Mouse (Mus musculus) MEL (cell line): ENCODE results near the gene Cnot3. TPM values are rescaled to one million over a fixed set of nuclear protein-coding genes. Genes with fewer than 3 reads are reported as not detected.

ENCODE experiments used
- DNase-seq: peaks from one replicate; pipeline ENCODE4 v3.0.0; 2011; ENCODE audit warnings: low read depth, low spot score
- H3K27ac ChIP-seq: 2 replicates; pipeline ENCODE4 v1.5.1; 2012; ENCODE audit warnings: low read depth, mild to moderate bottlenecking, control low read depth, low read length, moderate library complexity; ENCODE audit not compliant: control insufficient read depth
- H3K27me3 ChIP-seq, 2 experiments: fragments of 150-350 bp in 1 of 2; sonication (generic) in 1 of 2; 2 replicates each; pipeline ENCODE4 v1.6.1; 2012; ENCODE audit warnings: low read length in 2 of 2, mild to moderate bottlenecking in 2 of 2, improper control_type of control experiment in 1 of 2, moderate library complexity in 1 of 2; ENCODE audit not compliant: insufficient read depth in 2 of 2, control insufficient read depth in 1 of 2
- H3K36me3 ChIP-seq, 2 experiments: 2 replicates each; pipeline ENCODE4 v1.6.1; 2012 to 2014; ENCODE audit warnings: low read length in 2 of 2, improper control_type of control experiment in 1 of 2, inconsistent platforms in 1 of 2, mild to moderate bottlenecking in 1 of 2; ENCODE audit not compliant: insufficient read depth in 2 of 2, control insufficient read depth in 1 of 2
- H3K4me1 ChIP-seq, 2 experiments: fragments of 150-350 bp in 1 of 2; sonication (generic) in 1 of 2; 2 replicates each; pipeline ENCODE4 v1.6.1; 2012; ENCODE audit warnings: low read length in 2 of 2, improper control_type of control experiment in 1 of 2, mild to moderate bottlenecking in 1 of 2; ENCODE audit not compliant: insufficient read depth in 2 of 2, control insufficient read depth in 1 of 2
- H3K4me3 ChIP-seq, 2 experiments: fragments of 150-350 bp in 1 of 2; sonication (generic) in 1 of 2; 2 replicates each; pipeline ENCODE4 v1.5.1; 2012; ENCODE audit warnings: low read depth in 2 of 2, low read length in 2 of 2, mild to moderate bottlenecking in 2 of 2, moderate library complexity in 2 of 2, control low read depth in 1 of 2, improper control_type of control experiment in 1 of 2; ENCODE audit not compliant: control insufficient read depth in 1 of 2, insufficient read depth in 1 of 2
- H3K79me2 ChIP-seq: 2 replicates; pipeline ENCODE4 v1.6.1; 2012; ENCODE audit warnings: mild to moderate bottlenecking, low read length, moderate library complexity; ENCODE audit not compliant: control insufficient read depth, poor library complexity, insufficient read depth
- H3K9ac ChIP-seq: 2 replicates; pipeline ENCODE4 v1.6.1; 2012; ENCODE audit warnings: low read depth, mild to moderate bottlenecking, control low read depth, low read length, moderate library complexity; ENCODE audit not compliant: control insufficient read depth, poor library complexity, severe bottlenecking
- H3K9me3 ChIP-seq: fragments of 150-350 bp; sonication (generic); replicated peaks from 2 replicates; pipeline ENCODE4 v1.6.1; 2012; ENCODE audit warnings: mild to moderate bottlenecking, low read length, improper control_type of control experiment, moderate library complexity; ENCODE audit not compliant: insufficient read depth
- BHLHE40 ChIP-seq: IDR thresholded peaks from 2 replicates; pipeline ENCODE4 v1.6.1; 2012; ENCODE audit warnings: low read depth, mild to moderate bottlenecking, inconsistent platforms, low read length, improper control_type of control experiment, borderline replicate concordance
- CHD1 ChIP-seq: IDR thresholded peaks from 2 replicates; pipeline ENCODE4 v1.6.1; 2012; ENCODE audit warnings: low read depth, mild to moderate bottlenecking, inconsistent platforms, low read length, improper control_type of control experiment
- CHD2 ChIP-seq: IDR thresholded peaks from 2 replicates; pipeline ENCODE4 v1.6.1; 2011; ENCODE audit warnings: low read length, improper control_type of control experiment
- E2F4 ChIP-seq: IDR thresholded peaks from 2 replicates; pipeline ENCODE4 v1.6.1; 2011; ENCODE audit warnings: low read depth, low read length, improper control_type of control experiment, borderline replicate concordance
- ETS1 ChIP-seq: IDR thresholded peaks from 2 replicates; pipeline ENCODE4 v1.6.1; 2012; ENCODE audit warnings: low read depth, mild to moderate bottlenecking, inconsistent platforms, low read length, improper control_type of control experiment, moderate library complexity
- GABPA ChIP-seq: IDR thresholded peaks from 2 replicates; pipeline ENCODE4 v1.6.1; 2012; ENCODE audit warnings: low read depth, mild to moderate bottlenecking, inconsistent platforms, low read length, improper control_type of control experiment, moderate library complexity
- HCFC1 ChIP-seq: IDR thresholded peaks from 2 replicates; pipeline ENCODE4 v1.6.1; 2012; ENCODE audit warnings: low read depth, mild to moderate bottlenecking, inconsistent platforms, low read length, improper control_type of control experiment, moderate library complexity
- JUND ChIP-seq: IDR thresholded peaks from 2 replicates; pipeline ENCODE4 v1.6.1; 2011; ENCODE audit warnings: low read depth, mild to moderate bottlenecking, improper control_type of control experiment, low read length
- KAT2A ChIP-seq: conservative IDR thresholded peaks from 2 replicates; pipeline ENCODE4 v1.6.1; 2012; ENCODE audit warnings: low read depth, low read length, improper control_type of control experiment, inconsistent platforms
- MAFK ChIP-seq: IDR thresholded peaks from 2 replicates; pipeline ENCODE4 v1.6.1; 2011; ENCODE audit warnings: low read depth, mild to moderate bottlenecking, low read length, improper control_type of control experiment, borderline replicate concordance
- MAZ ChIP-seq: IDR thresholded peaks from 2 replicates; pipeline ENCODE4 v1.6.1; 2012; ENCODE audit warnings: low read depth, mild to moderate bottlenecking, inconsistent platforms, low read length, improper control_type of control experiment
- MEF2A ChIP-seq: IDR thresholded peaks from 2 replicates; pipeline ENCODE4 v1.6.1; 2014; ENCODE audit warnings: low read depth, mild to moderate bottlenecking, inconsistent platforms, low read length, improper control_type of control experiment; ENCODE audit not compliant: poor library complexity, insufficient replicate concordance, severe bottlenecking; ENCODE audit errors: extremely low read depth
- NELFE ChIP-seq: IDR thresholded peaks from 2 replicates; pipeline ENCODE4 v1.6.1; 2011; ENCODE audit warnings: low read depth, low read length, improper control_type of control experiment
- NRF1 ChIP-seq: IDR thresholded peaks from 2 replicates; pipeline ENCODE4 v1.6.1; 2014; ENCODE audit warnings: low read depth, mild to moderate bottlenecking, inconsistent platforms, low read length, improper control_type of control experiment, moderate library complexity; ENCODE audit not compliant: poor library complexity, insufficient read depth, severe bottlenecking
- POLR2AphosphoS5 ChIP-seq: IDR thresholded peaks from 2 replicates; pipeline ENCODE4 v1.6.1; 2012; ENCODE audit warnings: low read depth, borderline replicate concordance, mild to moderate bottlenecking, inconsistent platforms, low read length, moderate library complexity, mixed read lengths
- RCOR1 ChIP-seq: IDR thresholded peaks from 2 replicates; pipeline ENCODE4 v1.6.1; 2012; ENCODE audit warnings: low read depth, mild to moderate bottlenecking, inconsistent platforms, low read length, improper control_type of control experiment
- SMC3 ChIP-seq: IDR thresholded peaks from 2 replicates; pipeline ENCODE4 v1.6.1; 2011; ENCODE audit warnings: low read depth, low read length, improper control_type of control experiment
- TAL1 ChIP-seq: IDR thresholded peaks from 2 replicates; pipeline ENCODE4 v1.6.1; 2012; ENCODE audit warnings: mild to moderate bottlenecking, inconsistent platforms, low read length, moderate library complexity, mixed read lengths
- TBP ChIP-seq: IDR thresholded peaks from 2 replicates; pipeline ENCODE4 v1.8.0; 2011; ENCODE audit warnings: low read depth, low read length, improper control_type of control experiment
- USF1 ChIP-seq: IDR thresholded peaks from 2 replicates; pipeline ENCODE4 v1.6.1; 2014; ENCODE audit warnings: low read depth, mild to moderate bottlenecking, inconsistent platforms, low read length, improper control_type of control experiment, moderate library complexity
- USF2 ChIP-seq, 2 experiments: IDR thresholded peaks; 2 replicates each; pipeline ENCODE4 v1.6.1; 2011 to 2012; ENCODE audit warnings: improper control_type of control experiment in 2 of 2, low read length in 2 of 2, borderline replicate concordance in 1 of 2, inconsistent platforms in 1 of 2, low read depth in 1 of 2, mild to moderate bottlenecking in 1 of 2; ENCODE audit not compliant: insufficient read depth in 1 of 2
- ZKSCAN1 ChIP-seq: IDR thresholded peaks from 2 replicates; pipeline ENCODE4 v1.6.1; 2012; ENCODE audit warnings: low read depth, mild to moderate bottlenecking, inconsistent platforms, low read length, improper control_type of control experiment, moderate library complexity
- polyA plus RNA-seq, 2 experiments: library from polyadenylated mRNA; stranded (reverse) in 1 of 2; unstranded in 1 of 2; fragments of >175 nt in 1 of 2; fragments of >200 nt in 1 of 2; gene quantifications; 2 replicates each; pipeline versions ENCODE4 v1.2.1 to v1.2.4; 2012; ENCODE audit warnings: low replicate concordance in 2 of 2, low read depth in 1 of 2; ENCODE audit not compliant: insufficient read length in 2 of 2, insufficient read depth in 1 of 2, missing spikeins in 1 of 2
- total RNA-seq: library from RNA; depleted of rRNA; stranded (reverse); fragments of 300-350 nt; gene quantifications from 2 replicates; pipeline ENCODE4 v1.2.3, GENCODE M21; 2012

Gene Cnot3
- total and polyA plus RNA-seq, 3 experiments: 17.4 to 118 (median 86.6) TPM

GRCm38 (mm10) chr7:3609082-3609481 lies 36.0 kb upstream of the Cnot3 start:
- Histone ChIP-seq H3K4me1 (0 out of 4 replicates have a peak, but pooled peaks cover 0 to under 1% of the 10 kb centered on the region in 2 experiments), H3K9ac (no peak overlapping the region), H3K79me2 (no peaks in the 10 kb centered on the region), H3K36me3 (no peaks in the 10 kb centered on the region), H3K27ac (no peak overlapping the region), H3K4me3 (no peak overlapping the region), H3K9me3 (no peaks in the 10 kb centered on the region), H3K27me3 (no peaks in the 10 kb centered on the region)
- no peak for DNase-seq
- TF ChIP-seq MEF2A: no peak
- TF ChIP-seq MAZ: no peak
- TF ChIP-seq TAL1: no peak
- no peak for TF ChIP-seq USF2 (IDR thresholded peaks at IDR 0.05; ENCODE audit: borderline replicate concordance in 1 of 2, insufficient read depth in 1 of 2, low read depth in 1 of 2, low read length in 2 of 2)
- TF ChIP-seq JUND: no peak
- no peak for TF ChIP-seq TBP
- no peak for TF ChIP-seq ETS1
- TF ChIP-seq POLR2AphosphoS5: no peak
- TF ChIP-seq SMC3: no peak
- no peak for TF ChIP-seq RCOR1
- TF ChIP-seq NRF1: no peak
- TF ChIP-seq KAT2A: no peak
- TF ChIP-seq CHD1: no peak
- no peak for TF ChIP-seq HCFC1
- no peak for TF ChIP-seq BHLHE40
- no peak for TF ChIP-seq MAFK

GRCm38 (mm10) chr7:3610437-3610836 lies 34.6 kb upstream of the Cnot3 start:
- DNase-seq: no peak
- no peaks in the 10 kb centered on the region for H3K9me3 ChIP-seq
- H3K4me1 ChIP-seq: peaks cover 2 to 6% of the 10 kb centered on the region in 2 experiments; a peak in 1 of 4 replicates
- TF ChIP-seq USF1 (no peak), CHD2 (no peak), NRF1 (no peak), JUND (no peak), MAZ (no peak), RCOR1 (no peak), CHD1 (no peak), ZKSCAN1 (no peak), E2F4 (no peak), NELFE (no peak), POLR2AphosphoS5 (no peak), GABPA (no peak)
- H3K79me2 ChIP-seq: no peaks in the 10 kb centered on the region
- no peak overlapping the region for H3K27ac ChIP-seq
- H3K27me3 ChIP-seq: no peaks in the 10 kb centered on the region
- no peak overlapping the region for H3K4me3 ChIP-seq
- no peaks in the 10 kb centered on the region; a peak in 1 of 4 replicates for H3K36me3 ChIP-seq
- H3K9ac ChIP-seq: no peak overlapping the region
